8 mouse cellular contexts compared by ENCODE assay signal in genomic region chr12:91423125-91423820, GRCm38 (mm10). TPM values are rescaled to one million over a fixed set of nuclear protein-coding genes. Genes with fewer than 3 reads are reported as not detected.
DNase-seq lines count a peak whose midpoint lies in the region; TF ChIP-seq lines count a peak whose summit lies in the region.

No protein-coding gene starts in this region.

- H3K27me3 ChIP-seq in embryonic facial prominence, embryonic 10.5 days (replicated peaks; ENCODE audit: low read depth, poor library complexity, severe bottlenecking), result no peaks in the 10 kb centered on the region

- no peak overlapping the region for H3K4me3 ChIP-seq in embryonic facial prominence, embryonic 10.5 days
- no peak overlapping the region for H3K4me3 ChIP-seq in layer of hippocampus, adult 2 months

- H3K27ac ChIP-seq in embryonic facial prominence, embryonic 10.5 days (replicated peaks), result no peak overlapping the region
- H3K27ac ChIP-seq in layer of hippocampus, adult 2 months, result no peak overlapping the region

- H3K4me1 ChIP-seq in embryonic facial prominence, embryonic 10.5 days, result peaks cover 4% of the 10 kb centered on the region; the same call in 1 of the 2 replicates

- 78% methylated on average over 11 of the region's 11 CpGs for WGBS in embryonic facial prominence, embryonic 10.5 days

- DNase-seq in left cerebral cortex, adult 18-20 months (ENCODE audit: low spot score in 2 of 2), result peak; percentile 19 to 31
- DNase-seq in left cerebral cortex, adult 11 months (ENCODE audit: low spot score), result no peak
- DNase-seq in CD8-positive naive resting alpha-beta T cell, adult 2 months (ENCODE audit: low read depth in 2 of 2, low spot score in 2 of 2), result peak; percentile 28 to 41
- peak; percentile 73 for DNase-seq in NIH3T3 (ENCODE audit: low read depth)
- DNase-seq in embryonic facial prominence, embryonic 10.5 days (ENCODE audit: low spot score), result peak; percentile 20
- DNase-seq in layer of hippocampus, adult 2 months (ENCODE audit: low spot score in 2 of 2), result peak in 1 of 2 experiments; percentile 31
- peak; percentile 49 for DNase-seq in ovary, postnatal 36 days (ENCODE audit: low spot score)
- no peak for DNase-seq in urinary bladder, postnatal 36 days (ENCODE audit: low spot score in 2 of 2)

- no peaks in the 10 kb centered on the region for H3K36me3 ChIP-seq in embryonic facial prominence, embryonic 10.5 days (replicated peaks)

- no peaks in the 10 kb centered on the region for H3K9me3 ChIP-seq in embryonic facial prominence, embryonic 10.5 days

- TF ChIP-seq CTCF in layer of hippocampus, adult 2 months (conservative IDR thresholded peaks at IDR 0.05), result peak; percentile 89

RNA-seq across cellular contexts. Expression of gene Tshr, which starts 38.9 kb away (rescaled TPM):
- under 1 TPM; 0.19 to 0.56 TPM for total RNA-seq in left cerebral cortex, adult 18-20 months (2021)
- 0.18 and 0.39 TPM in 2 replicates for polyA plus RNA-seq in embryonic facial prominence, embryonic 10.5 days (2016; fragmentation: Nextera tagmentation; extraction: Ambion mirVana)
- total RNA-seq in layer of hippocampus, adult 2 months (2021), result under 1 TPM; 0.23 to 0.37 TPM

RNA-seq across cellular contexts. Expression of gene Cep128, which starts 39.1 kb away (rescaled TPM):
- total RNA-seq in left cerebral cortex, adult 18-20 months (2021), result 1 to 10 TPM; 7.5 to 8.4 TPM
- 10.5 and 11.8 TPM in 2 replicates for polyA plus RNA-seq in embryonic facial prominence, embryonic 10.5 days (2016; fragmentation: Nextera tagmentation; extraction: Ambion mirVana)
- total RNA-seq in layer of hippocampus, adult 2 months (2021), result 1 to 10 TPM; 8.4 to 9.3 TPM

Comparison
In these comparisons a context has a peak if more than half of its experiments do, and no peak if none do; other contexts are left out.
1. DNase-seq: peak in left cerebral cortex, adult 18-20 months (2 of 2), CD8-positive naive resting alpha-beta T cell, adult 2 months (2 of 2), NIH3T3 (single experiment), embryonic facial prominence, embryonic 10.5 days (single experiment) and ovary, postnatal 36 days (single experiment); none in left cerebral cortex, adult 11 months (single experiment) and urinary bladder, postnatal 36 days (0 of 2).